Mouse (Mus musculus) erythroblast, embryonic 14.5 days (primary cell): ENCODE data around the gene Tfe3.
"Not testable (repeated sequence)": the region's sequence is repeated elsewhere in the genome, so short reads cannot be mapped to it uniquely, and the experiment has no call there.

Experiments
- GATA1 ChIP-seq: IDR thresholded peaks from 2 replicates; pipeline ENCODE4 v1.6.1; 2012; ENCODE audit warnings: low read length, inconsistent platforms, mixed read lengths
- TAL1 ChIP-seq: IDR thresholded peaks from 3 replicates; pipeline ENCODE4 v1.6.1; 2012; ENCODE audit warnings: low read length, inconsistent platforms, mixed read lengths

GRCm38 (mm10) chrX:7713764-7714134, 48.6 kb upstream of the Tfe3 start:
- TF ChIP-seq TAL1, GATA1: not testable (repeated sequence)
